Mouse (Mus musculus) myocyte (in vitro differentiated cells): Measurements from ENCODE around the gene Prkch. TPM values are rescaled to one million over a fixed set of nuclear protein-coding genes. Genes with fewer than 3 reads are reported as not detected.

Experiments used
- H3K27me3 ChIP-seq: one replicate; pipeline ENCODE4 v1.6.1; 2011; ENCODE audit not compliant: control insufficient read depth, insufficient read depth, insufficient read length
- H3K36me3 ChIP-seq: one replicate; pipeline ENCODE4 v1.6.1; 2011; ENCODE audit not compliant: control insufficient read depth, insufficient read depth
- H3K4me2 ChIP-seq: one replicate; pipeline ENCODE4 v1.6.1; 2011; ENCODE audit warnings: low read depth, control low read depth
- H3K4me3 ChIP-seq: one replicate; pipeline ENCODE4 v1.5.1; 2011; ENCODE audit warnings: mild to moderate bottlenecking, control low read depth, moderate library complexity
- H3K79me2 ChIP-seq: one replicate; pipeline ENCODE4 v1.6.1; 2011; ENCODE audit not compliant: control insufficient read depth, insufficient read depth
- H3ac ChIP-seq: one replicate; pipeline ENCODE4 v1.6.1; 2011; ENCODE audit not compliant: control insufficient read depth, insufficient read length
- CEBPB ChIP-seq: IDR thresholded peaks from 2 replicates; pipeline ENCODE4 v1.6.1; 2011; ENCODE audit warnings: mild to moderate bottlenecking, moderate library complexity; ENCODE audit not compliant: poor library complexity, insufficient read depth, severe bottlenecking
- E2F4 ChIP-seq: IDR thresholded peaks from one replicate; pipeline ENCODE4 v1.6.1; 2011; ENCODE audit warnings: mild to moderate bottlenecking, control low read depth, moderate library complexity; ENCODE audit not compliant: insufficient read depth
- MAX ChIP-seq: IDR thresholded peaks from one replicate; pipeline ENCODE4 v1.6.1; 2011; ENCODE audit warnings: low read depth, mild to moderate bottlenecking, control low read depth
- MYOD1 ChIP-seq, 3 experiments: IDR thresholded peaks; one replicate each; pipeline ENCODE4 v1.6.1; 2011; ENCODE audit warnings: control low read depth in 2 of 3, low read depth in 2 of 3, mild to moderate bottlenecking in 2 of 3, moderate library complexity in 1 of 3; ENCODE audit not compliant: insufficient read length in 2 of 3, control insufficient read depth in 1 of 3
- MYOG ChIP-seq, 3 experiments: IDR thresholded peaks; one replicate each; pipeline ENCODE4 v1.6.1; 2011; ENCODE audit warnings: control low read depth in 2 of 3, low read depth in 2 of 3, mild to moderate bottlenecking in 2 of 3; ENCODE audit not compliant: insufficient read length in 2 of 3, control insufficient read depth in 1 of 3, insufficient read depth in 1 of 3
- POLR2A ChIP-seq: IDR thresholded peaks from one replicate; pipeline ENCODE4 v1.6.1; 2011; ENCODE audit warnings: low read depth, mild to moderate bottlenecking, control low read depth, moderate library complexity; ENCODE audit not compliant: insufficient read length
- POLR2AphosphoS2 ChIP-seq: IDR thresholded peaks from one replicate; pipeline ENCODE4 v1.6.1; 2011; ENCODE audit warnings: low read depth, control low read depth; ENCODE audit not compliant: insufficient read length
- REST ChIP-seq: IDR thresholded peaks from one replicate; pipeline ENCODE4 v1.6.1; 2011; ENCODE audit warnings: mild to moderate bottlenecking, control low read depth, moderate library complexity; ENCODE audit not compliant: insufficient read depth, insufficient read length
- SRF ChIP-seq: IDR thresholded peaks from one replicate; pipeline ENCODE4 v1.6.1; 2011; ENCODE audit warnings: low read depth; ENCODE audit not compliant: control insufficient read depth, insufficient read length
- TCF12 ChIP-seq: IDR thresholded peaks from one replicate; pipeline ENCODE4 v1.6.1; 2011; ENCODE audit warnings: mild to moderate bottlenecking, control low read depth; ENCODE audit not compliant: poor library complexity, insufficient read depth, severe bottlenecking
- TCF3 ChIP-seq: IDR thresholded peaks from one replicate; pipeline ENCODE4 v1.6.1; 2011; ENCODE audit warnings: low read depth, control low read depth; ENCODE audit not compliant: insufficient read length
- USF1 ChIP-seq: IDR thresholded peaks from one replicate; pipeline ENCODE4 v1.6.1; 2011; ENCODE audit warnings: low read depth, mild to moderate bottlenecking, control low read depth, moderate library complexity
- polyA plus RNA-seq: library from polyadenylated mRNA; unstranded; fragments of >200 nt; fragmentation: generic; extraction: Trizol; gene quantifications from one replicate; pipeline ENCODE4 v1.2.1, GENCODE M21; 2012; ENCODE audit warnings: missing spikeins

Prkch gene
- polyA plus RNA-seq, 1 experiment, result 0.10 TPM

GRCm38 (mm10) chr12:73593021-73593798 is 8.6 kb downstream of the Prkch start:
- peaks cover 40% of the 10 kb centered on the region for H3K27me3 ChIP-seq
- no peaks in the 10 kb centered on the region for H3K79me2 ChIP-seq
- no peak overlapping the region for H3K4me2 ChIP-seq
- H3ac ChIP-seq, result no peak overlapping the region
- no peaks in the 10 kb centered on the region for H3K36me3 ChIP-seq
- TF ChIP-seq MYOD1 (IDR thresholded peaks at IDR 0.05; ENCODE audit: control insufficient read depth in 1 of 3, insufficient read length in 2 of 3, low read depth in 2 of 3), result no peak
- TF ChIP-seq CEBPB, result no peak
- no peak for TF ChIP-seq TCF12
- TF ChIP-seq SRF, result no peak
- no peak for TF ChIP-seq POLR2A
- TF ChIP-seq MAX, result no peak
- no peak for TF ChIP-seq TCF3
- TF ChIP-seq E2F4, result no peak
- TF ChIP-seq REST, result no peak
- TF ChIP-seq USF1, result no peak
- TF ChIP-seq POLR2AphosphoS2, result no peak
- no peak for TF ChIP-seq MYOG (IDR thresholded peaks at IDR 0.05; ENCODE audit: control insufficient read depth in 1 of 3, insufficient read depth in 1 of 3, insufficient read length in 2 of 3, low read depth in 2 of 3)
- no peak overlapping the region for H3K4me3 ChIP-seq

GRCm38 (mm10) chr12:73594177-73594745 is 9.7 kb downstream of the Prkch start:
- no peak for TF ChIP-seq REST
- TF ChIP-seq MAX, result no peak
- TF ChIP-seq POLR2AphosphoS2, result no peak
- no peak for TF ChIP-seq SRF
- TF ChIP-seq POLR2A, result no peak
- Histone ChIP-seq H3K4me3 (no peak overlapping the region), H3ac (no peak overlapping the region)

GRCm38 (mm10) chr12:73595226-73595625 is 10.6 kb downstream of the Prkch start:
- Histone ChIP-seq H3K79me2 (no peaks in the 10 kb centered on the region), H3K4me3 (no peak overlapping the region), H3K4me2 (no peak overlapping the region), H3K27me3 (peaks cover 41% of the 10 kb centered on the region), H3ac (no peak overlapping the region), H3K36me3 (no peaks in the 10 kb centered on the region)
- no peak for TF ChIP-seq MYOG (IDR thresholded peaks at IDR 0.05; ENCODE audit: control insufficient read depth in 1 of 3, insufficient read depth in 1 of 3, insufficient read length in 2 of 3, low read depth in 2 of 3)
- TF ChIP-seq TCF12, result no peak
- TF ChIP-seq REST, result no peak
- no peak for TF ChIP-seq POLR2AphosphoS2
- TF ChIP-seq USF1, result no peak
- no peak for TF ChIP-seq TCF3

More at GRCm38 (mm10) chr12:73594177-73594745, 9.7 kb downstream of the Prkch start:
- no peaks in the 10 kb centered on the region for H3K36me3 ChIP-seq
- peaks cover 41% of the 10 kb centered on the region for H3K27me3 ChIP-seq
- no peak overlapping the region for H3K4me2 ChIP-seq
- H3K79me2 ChIP-seq, result no peaks in the 10 kb centered on the region

GRCm38 (mm10) chr12:73598241-73598640 is 13.6 kb downstream of the Prkch start:
- no peak for TF ChIP-seq MAX
- TF ChIP-seq POLR2AphosphoS2, result no peak
- TF ChIP-seq TCF12, result no peak
- no peak for TF ChIP-seq MYOD1 (IDR thresholded peaks at IDR 0.05; ENCODE audit: control insufficient read depth in 1 of 3, insufficient read length in 2 of 3, low read depth in 2 of 3)
- TF ChIP-seq POLR2A, result no peak
- no peak for TF ChIP-seq MYOG (IDR thresholded peaks at IDR 0.05; ENCODE audit: control insufficient read depth in 1 of 3, insufficient read depth in 1 of 3, insufficient read length in 2 of 3, low read depth in 2 of 3)
- TF ChIP-seq E2F4, result no peak
- no peak for TF ChIP-seq USF1
- TF ChIP-seq REST, result no peak
- TF ChIP-seq CEBPB, result no peak
- TF ChIP-seq SRF, result no peak
- no peak for TF ChIP-seq TCF3
- no peak overlapping the region for H3K4me3 ChIP-seq
- H3ac ChIP-seq, result no peak overlapping the region
- no peaks in the 10 kb centered on the region for H3K79me2 ChIP-seq
- H3K4me2 ChIP-seq, result no peak overlapping the region
- peaks cover 52% of the 10 kb centered on the region for H3K27me3 ChIP-seq
- H3K36me3 ChIP-seq, result no peaks in the 10 kb centered on the region

GRCm38 (mm10) chr12:73600457-73600856 is 15.9 kb downstream of the Prkch start:
- Histone ChIP-seq H3ac (no peak overlapping the region), H3K79me2 (no peaks in the 10 kb centered on the region), H3K27me3 (peaks cover 61% of the 10 kb centered on the region), H3K4me3 (no peak overlapping the region), H3K36me3 (no peaks in the 10 kb centered on the region), H3K4me2 (no peak overlapping the region)
- TF ChIP-seq USF1, result no peak
- TF ChIP-seq SRF, result no peak
- no peak for TF ChIP-seq MAX
- TF ChIP-seq MYOD1 (IDR thresholded peaks at IDR 0.05; ENCODE audit: control insufficient read depth in 1 of 3, insufficient read length in 2 of 3, low read depth in 2 of 3), result no peak
- no peak for TF ChIP-seq E2F4
- no peak for TF ChIP-seq REST
- TF ChIP-seq TCF12, result no peak
- TF ChIP-seq TCF3, result no peak
- no peak for TF ChIP-seq POLR2A
- TF ChIP-seq CEBPB, result no peak
- TF ChIP-seq MYOG (IDR thresholded peaks at IDR 0.05; ENCODE audit: control insufficient read depth in 1 of 3, insufficient read depth in 1 of 3, insufficient read length in 2 of 3, low read depth in 2 of 3), result no peak
- TF ChIP-seq POLR2AphosphoS2, result no peak
